Mouse (Mus musculus) intestine, embryonic 15.5 days (tissue): ENCODE measurements around the gene Mnat1. TPM values are rescaled to one million over a fixed set of nuclear protein-coding genes. Genes with fewer than 3 reads are reported as not detected.

Experiments
- ATAC-seq: fragments of 200-750 bp; cut with Nextera tagmentation; 2 replicates; pipeline ENCODE4 v1.8.0; 2017; ENCODE audit warnings: moderate TSS enrichment, moderate library complexity
- H3K27ac ChIP-seq: fragments of 300-500 bp; sonication (generic); 2 replicates; pipeline ENCODE4 v1.5.1; 2015; ENCODE audit warnings: mild to moderate bottlenecking, inconsistent platforms
- H3K27me3 ChIP-seq: fragments of 300-500 bp; sonication (generic); replicated peaks from 2 replicates; pipeline ENCODE4 v1.6.1; 2015; ENCODE audit warnings: inconsistent platforms
- H3K36me3 ChIP-seq: fragments of 300-500 bp; sonication (generic); 2 replicates; pipeline ENCODE4 v1.6.1; 2015; ENCODE audit warnings: inconsistent platforms
- H3K4me1 ChIP-seq: fragments of 300-500 bp; sonication (generic); replicated peaks from 2 replicates; pipeline ENCODE4 v1.6.1; 2015; ENCODE audit warnings: inconsistent platforms
- H3K4me2 ChIP-seq: fragments of 300-500 bp; sonication (generic); replicated peaks from 2 replicates; pipeline ENCODE4 v1.6.1; 2015; ENCODE audit warnings: mild to moderate bottlenecking, inconsistent platforms
- H3K4me3 ChIP-seq: fragments of 300-500 bp; sonication (generic); replicated peaks from 2 replicates; pipeline ENCODE4 v1.5.1; 2015; ENCODE audit warnings: inconsistent platforms
- H3K9ac ChIP-seq: fragments of 300-500 bp; sonication (generic); 2 replicates; pipeline ENCODE4 v1.6.1; 2015; ENCODE audit warnings: inconsistent platforms
- H3K9me3 ChIP-seq: fragments of 300-500 bp; sonication (generic); 2 replicates; pipeline ENCODE4 v1.6.1; 2016; ENCODE audit warnings: inconsistent platforms
- WGBS: fragments of 180-500 bp; shearing (Covaris S2); methylation state at CpG from one replicate; pipeline ENCODE4 v1.1.7; 2015; 5-methylcytosine and 5-hydroxymethylcytosine counted together
- polyA plus RNA-seq: library from polyadenylated mRNA; unstranded; fragments of >200 nt; fragmentation: Nextera tagmentation; extraction: Ambion mirVana; gene quantifications from 2 replicates; pipeline ENCODE4 v1.2.1, GENCODE M21; 2015

Mnat1 gene
- polyA plus RNA-seq, 1 experiment from 2014 or later: 23.3 TPM

DNA sequence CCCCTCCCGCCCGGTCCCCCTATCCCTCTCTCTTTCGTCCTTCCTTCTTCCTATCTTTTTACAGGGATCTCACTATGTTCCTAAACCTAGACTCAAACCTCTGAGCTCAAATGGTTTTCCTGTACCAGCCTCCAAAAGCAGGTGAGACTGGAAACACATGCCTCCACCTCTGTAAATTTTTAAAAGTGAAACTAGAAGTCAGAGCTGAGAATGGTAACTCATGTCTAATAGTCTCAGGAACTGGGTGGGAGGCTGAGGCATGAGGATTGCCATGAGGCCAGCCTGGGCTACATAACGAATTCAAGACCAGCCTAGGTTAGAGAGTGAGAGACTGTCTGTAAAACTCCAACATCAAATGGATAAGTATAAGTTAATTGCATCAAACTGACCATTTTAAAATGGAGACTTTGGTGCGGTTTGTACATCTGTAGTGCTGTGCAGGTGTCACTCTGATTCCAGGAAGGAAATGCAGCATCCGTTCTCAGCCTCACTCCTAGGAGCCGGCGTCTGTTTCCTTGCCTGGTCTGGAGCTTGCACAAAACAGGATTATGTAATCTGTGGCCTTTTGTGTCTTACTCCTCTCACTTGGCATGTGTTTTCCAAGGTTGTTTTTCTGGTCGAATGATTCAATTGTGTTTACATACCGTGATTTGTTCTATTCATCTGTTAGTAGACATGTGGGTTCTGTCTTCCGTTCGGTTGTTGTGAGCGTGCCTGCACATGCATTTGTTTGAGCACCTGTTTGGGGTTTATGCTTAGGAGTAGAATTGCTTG lies 39.1 kb downstream of the Mnat1 start:
- no peaks in the 10 kb centered on the region for H3K27me3 ChIP-seq
- no peaks in the 10 kb centered on the region for H3K4me1 ChIP-seq
- H3K4me2 ChIP-seq: no peak overlapping the region
- H3K36me3 ChIP-seq: no peaks in the 10 kb centered on the region
- H3K9ac ChIP-seq: no peak overlapping the region
- WGBS: 80% methylated on average over 13 of the region's 13 CpGs
- no peak for ATAC-seq
- no peaks in the 10 kb centered on the region for H3K9me3 ChIP-seq
- no peak overlapping the region for H3K4me3 ChIP-seq
- no peak overlapping the region for H3K27ac ChIP-seq

DNA sequence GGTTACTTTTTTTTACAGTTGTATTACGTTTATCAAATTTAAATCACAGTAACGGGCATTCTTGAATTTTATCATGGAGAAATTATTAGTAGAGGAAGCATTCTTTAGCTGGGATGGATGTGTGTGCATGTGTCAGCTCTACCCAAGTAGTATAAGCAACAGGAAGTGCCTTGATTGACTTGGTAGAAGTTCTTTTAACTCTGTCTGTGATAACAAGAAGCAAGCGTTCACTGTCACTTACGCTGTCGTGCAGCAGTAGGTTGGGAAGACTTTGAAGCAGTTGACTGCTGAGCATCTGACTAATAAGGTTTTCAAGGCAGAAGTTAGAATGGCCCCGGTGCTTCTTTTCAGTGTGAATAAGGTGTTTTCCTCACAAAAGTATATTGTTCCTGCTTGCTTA lies 47.3 kb downstream of the Mnat1 start:
- H3K27ac ChIP-seq: no peak overlapping the region
- WGBS: 92% methylated on average over 6 of the region's 6 CpGs

DNA sequence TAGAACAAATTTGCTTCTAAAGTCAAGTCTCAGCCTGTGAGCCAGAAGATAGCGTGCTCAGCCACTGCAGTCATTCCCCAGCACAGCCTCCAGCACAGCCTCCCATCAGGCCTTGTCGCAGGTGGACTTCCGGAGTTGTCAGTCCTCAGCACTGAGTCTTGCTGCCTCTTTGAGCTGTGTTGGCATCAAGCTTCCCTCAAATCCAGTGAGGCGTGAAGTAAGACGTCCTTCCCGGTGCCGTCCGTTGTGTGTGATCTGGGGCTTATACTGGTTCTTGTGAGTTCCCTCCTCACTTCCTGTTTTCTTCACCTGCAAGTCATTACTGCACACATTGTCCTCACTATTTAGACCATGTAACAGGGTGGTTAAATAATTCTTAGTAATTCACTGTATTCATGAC lies 60.4 kb downstream of the Mnat1 start:
- WGBS: 90% methylated on average over 8 of the region's 8 CpGs
- ATAC-seq: no peak

More for the DNA sequence above, 47.3 kb downstream of the Mnat1 start:
- Histone ChIP-seq H3K36me3 (0 out of 2 replicates have a peak, but pooled peaks cover 4% of the 10 kb centered on the region), H3K4me1 (no peaks in the 10 kb centered on the region), H3K27me3 (no peaks in the 10 kb centered on the region), H3K4me3 (no peak overlapping the region), H3K9me3 (no peaks in the 10 kb centered on the region; the same call in 1 of the 2 replicates), H3K9ac (no peak overlapping the region), H3K4me2 (no peak overlapping the region)
- no peak for ATAC-seq

DNA sequence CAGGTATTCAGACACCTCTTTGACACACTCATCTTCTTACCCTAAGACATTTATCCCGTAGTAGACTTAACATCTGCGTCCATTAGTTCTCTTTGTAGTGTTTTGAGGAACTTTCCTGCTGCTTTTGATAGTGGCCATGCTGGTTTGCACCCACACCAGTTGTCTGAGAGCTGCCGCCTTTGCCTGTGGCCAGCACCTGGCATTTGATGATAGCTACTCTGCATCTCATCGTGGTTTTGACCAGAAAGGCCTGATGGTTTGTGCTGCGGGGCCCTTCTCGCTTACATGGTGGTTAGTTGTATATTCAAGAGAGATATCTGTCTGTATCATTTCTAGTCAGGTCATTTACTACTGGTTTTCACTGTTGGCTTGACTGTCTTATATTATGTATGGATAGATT lies 73.8 kb downstream of the Mnat1 start:
- Histone ChIP-seq H3K27ac (no peak overlapping the region), H3K36me3 (no peaks in the 10 kb centered on the region), H3K9me3 (no peaks in the 10 kb centered on the region), H3K9ac (no peak overlapping the region), H3K27me3 (no peaks in the 10 kb centered on the region), H3K4me2 (no peak overlapping the region), H3K4me1 (no peaks in the 10 kb centered on the region), H3K4me3 (no peak overlapping the region)
- no peak for ATAC-seq
- 91% methylated on average over 6 of the region's 6 CpGs for WGBS

More for the DNA sequence above, 60.4 kb downstream of the Mnat1 start:
- Histone ChIP-seq H3K9ac (no peak overlapping the region), H3K9me3 (no peaks in the 10 kb centered on the region), H3K4me2 (no peak overlapping the region), H3K4me3 (no peak overlapping the region), H3K4me1 (no peaks in the 10 kb centered on the region), H3K36me3 (0 out of 2 replicates have a peak, but pooled peaks cover 3% of the 10 kb centered on the region), H3K27me3 (no peaks in the 10 kb centered on the region), H3K27ac (no peak overlapping the region)

DNA sequence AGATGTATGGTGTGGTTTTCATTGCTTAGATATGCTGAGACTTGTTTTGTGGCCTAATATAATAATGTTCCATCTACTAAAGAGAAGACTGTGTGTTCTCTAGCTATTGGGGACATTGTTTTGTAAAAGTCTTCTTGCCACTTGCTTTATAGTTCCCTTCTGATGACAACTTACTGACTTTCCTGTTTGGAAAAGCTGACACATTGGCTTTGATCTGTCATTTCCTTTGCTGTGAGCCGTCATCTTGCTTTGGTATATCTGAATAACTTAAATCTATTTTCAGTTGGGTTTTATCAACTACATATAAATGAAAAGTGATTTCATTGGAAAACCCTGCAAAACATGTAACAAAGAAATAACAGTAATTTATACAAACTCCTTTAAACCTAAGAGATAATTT lies 74.9 kb downstream of the Mnat1 start:
- Histone ChIP-seq H3K4me3 (no peak overlapping the region), H3K27me3 (no peaks in the 10 kb centered on the region), H3K9ac (no peak overlapping the region), H3K9me3 (no peaks in the 10 kb centered on the region), H3K36me3 (no peaks in the 10 kb centered on the region), H3K4me1 (no peaks in the 10 kb centered on the region), H3K27ac (no peak overlapping the region), H3K4me2 (no peak overlapping the region)
- ATAC-seq: no peak
- WGBS: 88% methylated on average over 1 of the region's 1 CpGs

DNA sequence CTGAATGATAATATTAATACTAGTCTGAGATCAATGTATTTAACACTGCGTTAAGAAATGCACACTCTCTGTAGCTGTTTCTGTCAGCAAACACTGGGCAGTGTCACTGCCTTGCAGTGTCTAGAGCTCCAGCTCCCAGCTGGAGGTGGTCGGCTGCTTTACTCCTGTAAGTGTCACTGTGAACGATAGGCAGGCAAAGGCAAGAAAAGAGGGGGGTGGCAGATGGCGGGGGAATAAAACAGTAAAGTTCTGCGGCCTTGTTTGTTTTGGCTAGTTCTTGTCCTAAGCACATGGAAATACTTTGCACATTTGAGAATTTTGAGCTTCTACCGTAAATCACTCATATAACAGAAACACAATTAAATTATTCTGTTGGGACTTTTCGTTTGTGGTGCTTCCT lies 75.9 kb downstream of the Mnat1 start:
- Histone ChIP-seq H3K4me2 (no peak overlapping the region), H3K36me3 (no peaks in the 10 kb centered on the region), H3K9me3 (no peaks in the 10 kb centered on the region), H3K27ac (no peak overlapping the region), H3K9ac (no peak overlapping the region), H3K4me1 (no peaks in the 10 kb centered on the region), H3K4me3 (no peak overlapping the region), H3K27me3 (no peaks in the 10 kb centered on the region)
- WGBS: 47% methylated on average over 7 of the region's 7 CpGs
- no peak for ATAC-seq

DNA sequence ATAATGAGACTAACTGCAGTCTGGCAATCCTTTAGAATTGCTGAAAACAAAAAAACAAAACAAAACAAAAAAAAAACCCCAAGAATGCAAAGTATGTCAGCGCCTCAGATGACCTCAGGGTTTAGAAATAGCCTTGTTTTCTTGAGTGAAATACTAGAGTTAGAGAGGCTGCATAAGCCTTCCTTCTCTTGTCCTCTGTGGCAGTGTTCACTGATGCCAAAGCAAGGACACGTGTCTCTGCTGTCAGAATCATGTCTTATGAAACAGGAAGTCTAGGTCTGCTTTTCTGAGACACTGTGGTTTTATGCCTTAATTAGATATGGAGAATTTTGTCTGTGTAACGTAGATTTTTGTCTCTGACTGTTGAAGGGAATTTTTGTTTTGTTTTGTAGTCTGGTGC lies 78.1 kb downstream of the Mnat1 start:
- 68% methylated on average over 3 of the region's 3 CpGs for WGBS
- Histone ChIP-seq H3K36me3 (no peaks in the 10 kb centered on the region), H3K4me3 (no peak overlapping the region), H3K4me2 (no peak overlapping the region), H3K4me1 (no peaks in the 10 kb centered on the region), H3K9ac (no peak overlapping the region), H3K9me3 (no peaks in the 10 kb centered on the region), H3K27me3 (no peaks in the 10 kb centered on the region), H3K27ac (no peak overlapping the region)
- ATAC-seq: no peak

DNA sequence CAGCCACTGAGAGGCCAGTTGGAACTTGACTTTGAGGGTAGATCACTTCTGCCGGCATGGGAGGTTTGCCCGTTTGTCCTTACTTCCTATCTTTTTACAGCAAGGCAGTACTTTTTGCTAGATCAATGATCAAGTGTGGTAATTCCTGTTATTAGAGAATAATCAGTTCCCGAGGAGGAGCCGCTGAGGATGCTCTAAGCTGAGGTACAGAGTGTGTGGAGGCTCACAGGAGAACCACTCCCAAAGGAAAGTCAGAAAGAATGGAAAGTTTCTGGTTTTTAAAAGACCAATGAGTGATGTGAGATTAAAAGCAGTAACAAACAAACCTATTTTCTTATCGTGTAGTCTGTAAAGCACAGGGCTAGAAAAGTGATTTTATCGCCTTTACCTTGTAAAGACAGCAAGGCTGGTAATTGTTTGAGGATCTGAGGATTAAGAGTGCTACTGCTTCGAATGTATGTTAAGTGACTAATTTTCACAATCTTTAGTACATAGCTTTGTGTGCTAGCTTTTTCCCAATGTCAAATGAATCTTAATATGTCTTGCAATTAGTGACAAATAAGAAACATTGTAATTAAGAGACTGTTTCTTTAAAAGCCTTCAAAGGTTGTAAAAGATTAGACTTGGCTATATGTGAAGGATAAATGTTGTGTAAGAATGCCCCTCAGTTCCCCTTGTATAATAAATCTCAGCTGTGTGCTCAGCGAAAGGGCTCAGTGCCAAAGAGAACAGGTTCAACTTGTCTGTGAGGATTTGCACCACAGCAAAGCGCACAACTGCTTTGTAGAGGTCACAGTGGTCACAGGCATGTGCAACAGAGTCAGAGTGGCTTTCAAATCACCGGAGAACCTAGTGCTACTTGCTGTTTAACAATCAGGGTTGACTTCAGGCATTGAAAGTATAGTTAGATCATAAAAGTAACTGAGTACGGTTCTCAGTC lies 82.5 kb downstream of the Mnat1 start:
- Histone ChIP-seq H3K27ac (no peak overlapping the region), H3K27me3 (no peaks in the 10 kb centered on the region), H3K36me3 (no peaks in the 10 kb centered on the region), H3K4me3 (no peak overlapping the region), H3K9me3 (no peaks in the 10 kb centered on the region), H3K4me2 (no peak overlapping the region), H3K9ac (no peak overlapping the region), H3K4me1 (no peaks in the 10 kb centered on the region)
- 49% methylated on average over 11 of the region's 11 CpGs for WGBS
- ATAC-seq: peak; percentile 94

DNA sequence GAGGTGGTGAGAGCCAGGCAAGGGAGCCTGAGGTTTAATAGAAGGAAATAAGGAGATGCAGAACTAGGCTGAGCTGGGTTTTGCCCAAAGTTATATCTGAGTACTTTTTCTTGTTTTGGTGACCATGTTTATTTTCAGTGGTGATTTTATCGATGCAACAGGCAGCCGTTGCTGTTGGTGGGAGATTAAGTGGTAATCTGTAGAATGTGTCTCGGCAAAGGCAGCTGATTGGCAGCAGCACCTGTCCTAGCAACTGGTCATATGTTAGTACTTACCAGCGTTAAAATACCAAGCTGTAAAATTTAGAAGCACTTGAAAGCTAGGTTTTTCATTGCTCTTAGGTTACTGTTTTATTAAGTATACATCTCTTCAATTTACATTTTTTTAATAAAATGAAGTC lies 83.5 kb downstream of the Mnat1 start:
- H3K4me1 ChIP-seq: no peaks in the 10 kb centered on the region
- H3K4me2 ChIP-seq: no peak overlapping the region
- H3K4me3 ChIP-seq: no peak overlapping the region
- WGBS: 76% methylated on average over 4 of the region's 4 CpGs
- no peaks in the 10 kb centered on the region for H3K9me3 ChIP-seq
- no peak for ATAC-seq
- H3K9ac ChIP-seq: no peak overlapping the region
- H3K27me3 ChIP-seq: no peaks in the 10 kb centered on the region
- H3K27ac ChIP-seq: no peak overlapping the region
- no peaks in the 10 kb centered on the region for H3K36me3 ChIP-seq

DNA sequence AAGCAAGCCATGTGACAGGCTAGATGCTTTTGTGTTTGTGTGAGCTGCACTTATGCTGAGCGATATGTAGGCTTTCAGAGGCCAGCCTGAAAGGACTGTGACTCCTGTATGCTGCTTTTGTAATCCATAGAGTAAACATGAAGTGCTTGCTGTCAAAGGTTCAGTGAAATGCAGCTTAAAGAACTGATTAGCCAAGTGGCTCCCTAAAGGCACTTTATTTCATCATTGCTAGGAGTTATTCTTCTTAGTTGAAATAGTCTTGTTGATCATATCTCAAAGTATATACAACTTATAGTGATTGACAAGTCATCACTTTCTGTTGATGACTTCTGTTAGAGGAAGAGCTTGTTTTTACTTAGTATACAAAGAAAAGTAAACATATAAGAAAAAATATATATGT lies 83.9 kb downstream of the Mnat1 start:
- Histone ChIP-seq H3K9ac (no peak overlapping the region), H3K4me3 (no peak overlapping the region), H3K36me3 (no peaks in the 10 kb centered on the region), H3K4me2 (no peak overlapping the region), H3K27me3 (no peaks in the 10 kb centered on the region), H3K9me3 (no peaks in the 10 kb centered on the region), H3K27ac (no peak overlapping the region), H3K4me1 (no peaks in the 10 kb centered on the region)
- WGBS: 84% methylated on average over 1 of the region's 1 CpGs
- ATAC-seq: no peak

DNA sequence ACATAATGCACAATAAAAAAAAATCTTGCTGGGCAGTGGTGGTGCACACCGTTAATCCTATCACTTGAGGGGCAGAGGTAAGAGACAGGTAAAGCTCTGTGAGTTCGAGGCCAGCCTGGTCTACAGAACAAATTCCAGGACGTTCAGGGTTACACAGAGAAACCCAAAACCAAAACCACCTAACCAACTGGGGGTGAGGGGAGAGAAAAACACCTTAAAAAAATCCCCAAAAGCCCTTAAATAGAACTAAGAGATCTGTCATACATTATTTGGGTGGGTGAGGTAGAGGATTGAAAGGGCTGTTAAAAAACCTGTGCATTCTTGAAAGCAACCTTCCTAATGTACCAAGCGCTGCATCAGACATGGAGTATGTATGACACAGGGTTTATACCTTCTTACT lies 85.0 kb downstream of the Mnat1 start:
- Histone ChIP-seq H3K36me3 (no peaks in the 10 kb centered on the region), H3K27ac (no peak overlapping the region), H3K9me3 (no peaks in the 10 kb centered on the region), H3K9ac (no peak overlapping the region), H3K4me2 (no peak overlapping the region), H3K4me3 (no peak overlapping the region), H3K4me1 (no peaks in the 10 kb centered on the region), H3K27me3 (no peaks in the 10 kb centered on the region)
- ATAC-seq: no peak
- 94% methylated on average over 4 of the region's 4 CpGs for whole genome bisulfite sequencing

DNA sequence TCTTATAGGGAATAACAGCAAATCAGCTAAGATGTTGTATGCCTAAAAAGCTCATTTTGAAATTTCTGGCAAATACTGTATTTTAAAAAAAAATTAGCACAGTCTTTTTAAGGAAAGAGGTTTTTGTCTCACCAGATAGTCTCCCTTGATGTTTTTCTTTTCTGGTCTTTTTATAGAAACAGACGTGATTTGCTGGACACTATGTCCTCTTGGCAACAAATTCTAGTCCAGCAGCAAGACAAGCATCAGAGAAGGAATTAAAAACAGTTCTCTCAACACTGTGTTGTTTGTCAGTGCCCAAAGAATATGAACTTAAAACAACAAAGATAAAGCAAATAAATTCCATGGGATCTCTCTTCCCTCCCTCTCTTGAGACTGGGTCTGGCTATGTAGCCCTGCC lies 85.6 kb downstream of the Mnat1 start:
- 69% methylated on average over 1 of the region's 1 CpGs for WGBS
- H3K9ac ChIP-seq: no peak overlapping the region

More for the DNA sequence above, 85.6 kb downstream of the Mnat1 start:
- Histone ChIP-seq H3K4me3 (no peak overlapping the region), H3K4me2 (no peak overlapping the region), H3K27ac (no peak overlapping the region), H3K9me3 (no peaks in the 10 kb centered on the region), H3K36me3 (no peaks in the 10 kb centered on the region), H3K27me3 (no peaks in the 10 kb centered on the region), H3K4me1 (no peaks in the 10 kb centered on the region)
- ATAC-seq: no peak
